Mouse (Mus musculus): ENCODE measurements around the gene Zfp692. TPM values are rescaled to one million over a fixed set of nuclear protein-coding genes. Genes with fewer than 3 reads are reported as not detected.
A peak's percentile ranks its signal among the peaks of the same experiment; 100 is the strongest.

Zfp692 gene
- 24.2 and 28.2 TPM in 2 replicates for polyA plus RNA-seq (2016; fragmentation: Nextera tagmentation; extraction: Ambion mirVana)

GRCm38 (mm10) chr11:58306860-58307308 is at the start of gene Zfp692:
TSS of gene Zfp692 (plus strand) at chr11:58307069.
- H3K27ac ChIP-seq = peak within 1 kb of the TSS; percentile 91

DNA sequence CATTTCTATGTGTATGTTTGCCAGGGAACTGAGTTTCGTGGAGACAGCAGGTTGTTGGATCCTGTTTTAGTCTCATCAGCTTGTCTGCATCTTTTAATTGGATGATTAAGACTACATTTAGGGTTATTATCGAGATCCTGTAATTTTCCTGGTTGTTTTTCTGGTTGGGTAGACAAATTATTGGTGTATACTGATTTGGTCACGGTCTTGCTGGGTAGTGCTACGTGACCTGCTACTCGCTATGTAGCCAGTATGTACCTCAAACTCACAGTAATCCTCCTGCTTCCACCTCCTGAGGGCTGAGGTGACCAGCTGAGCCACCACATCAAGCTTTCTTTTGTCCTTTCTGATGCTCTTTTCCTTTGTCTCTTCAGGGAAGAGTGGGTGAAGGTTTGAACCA is 49.1 kb upstream of the Zfp692 start:
- no peaks in the 10 kb centered on the region for H3K4me1 ChIP-seq (replicated peaks)
- no peak overlapping the region for H3K4me3 ChIP-seq
- H3K27me3 ChIP-seq (ENCODE audit: insufficient read depth, poor library complexity, severe bottlenecking) = no peaks in the 10 kb centered on the region
- H3K9me3 ChIP-seq = no peaks in the 10 kb centered on the region
- H3K36me3 ChIP-seq = no peaks in the 10 kb centered on the region
- no peak for DNase-seq (ENCODE audit: low spot score)
- no peak overlapping the region for H3K27ac ChIP-seq
- 88% methylated on average over 5 of the region's 5 CpGs for WGBS

More at GRCm38 (mm10) chr11:58306860-58307308, at the start of gene Zfp692:
- Histone ChIP-seq H3K4me1 (replicated peaks) (peaks cover 29% of the 10 kb centered on the region), H3K36me3 (peaks cover 28% of the 10 kb centered on the region), H3K4me3 (peak within 1 kb of the TSS; percentile 68), H3K27me3 (ENCODE audit: insufficient read depth, poor library complexity, severe bottlenecking) (no peaks in the 10 kb centered on the region), H3K9me3 (no peaks in the 10 kb centered on the region)
- WGBS = under 1% methylated on average over 34 of the region's 34 CpGs
- DNase-seq (ENCODE audit: low spot score) = peak; percentile 96

GRCm38 (mm10) chr11:58260156-58260555 is 46.7 kb upstream of the Zfp692 start:
- no peaks in the 10 kb centered on the region for H3K36me3 ChIP-seq
- no peak overlapping the region for H3K27ac ChIP-seq
- 90% methylated on average over 4 of the region's 4 CpGs for WGBS
- no peaks in the 10 kb centered on the region for H3K4me1 ChIP-seq (replicated peaks)
- no peak for DNase-seq (ENCODE audit: low spot score)
- H3K9me3 ChIP-seq = no peaks in the 10 kb centered on the region
- no peak overlapping the region for H3K4me3 ChIP-seq
- H3K27me3 ChIP-seq (ENCODE audit: insufficient read depth, poor library complexity, severe bottlenecking) = no peaks in the 10 kb centered on the region

- Histone ChIP-seq H3K27me3 (ENCODE audit: insufficient read depth, poor library complexity, severe bottlenecking) (no peaks in the 10 kb centered on the region), H3K36me3 (no peaks in the 10 kb centered on the region), H3K4me1 (replicated peaks) (no peaks in the 10 kb centered on the region), H3K27ac (no peak overlapping the region), H3K4me3 (no peak overlapping the region), H3K9me3 (no peaks in the 10 kb centered on the region)
- DNase-seq (ENCODE audit: low spot score) = no peak
- WGBS = 88% methylated on average over 4 of the region's 4 CpGs
Measured at GRCm38 (mm10) chr11:58261826-58262225, 45.0 kb upstream of the Zfp692 start.

GRCm38 (mm10) chr11:58262336-58262735 is 44.5 kb upstream of the Zfp692 start:
- Histone ChIP-seq H3K4me1 (replicated peaks) (no peaks in the 10 kb centered on the region), H3K36me3 (no peaks in the 10 kb centered on the region), H3K27ac (no peak overlapping the region), H3K9me3 (no peaks in the 10 kb centered on the region), H3K4me3 (no peak overlapping the region), H3K27me3 (ENCODE audit: insufficient read depth, poor library complexity, severe bottlenecking) (no peaks in the 10 kb centered on the region)
- WGBS = 97% methylated on average over 3 of the region's 3 CpGs
- DNase-seq (ENCODE audit: low spot score) = no peak

GRCm38 (mm10) chr11:58263516-58263915 is 43.4 kb upstream of the Zfp692 start:
- Histone ChIP-seq H3K27ac (no peak overlapping the region), H3K4me1 (replicated peaks) (no peaks in the 10 kb centered on the region), H3K9me3 (no peaks in the 10 kb centered on the region), H3K36me3 (no peaks in the 10 kb centered on the region), H3K27me3 (ENCODE audit: insufficient read depth, poor library complexity, severe bottlenecking) (no peaks in the 10 kb centered on the region), H3K4me3 (no peak overlapping the region)
- no peak for DNase-seq (ENCODE audit: low spot score)
- WGBS = 70% methylated on average over 2 of the region's 2 CpGs

DNA sequence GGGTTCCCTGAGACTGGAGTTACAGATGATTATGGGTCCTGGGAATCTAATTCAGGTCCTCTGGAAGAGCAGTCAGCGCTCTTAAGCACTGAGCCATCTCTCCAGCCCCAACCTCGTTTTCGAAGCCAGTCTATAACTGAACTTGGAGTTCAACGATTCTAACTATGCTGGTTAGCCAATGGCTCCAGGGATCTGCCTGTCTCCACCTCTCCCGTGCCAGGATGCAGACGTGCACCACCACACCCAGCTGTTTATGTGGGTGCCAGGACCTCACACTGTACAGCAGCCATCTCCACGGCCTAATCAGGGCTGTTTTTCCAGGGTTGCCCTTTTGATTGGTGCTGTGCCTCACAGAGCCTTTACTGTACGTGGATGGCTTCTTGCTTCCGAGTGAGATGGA is 42.3 kb upstream of the Zfp692 start:
- 87% methylated on average over 9 of the region's 9 CpGs for WGBS
- no peak for DNase-seq (ENCODE audit: low spot score)
- H3K4me1 ChIP-seq (replicated peaks) = no peaks in the 10 kb centered on the region
- no peaks in the 10 kb centered on the region for H3K36me3 ChIP-seq
- no peak overlapping the region for H3K27ac ChIP-seq
- H3K27me3 ChIP-seq (ENCODE audit: insufficient read depth, poor library complexity, severe bottlenecking) = no peaks in the 10 kb centered on the region
- H3K4me3 ChIP-seq = no peak overlapping the region
- no peaks in the 10 kb centered on the region for H3K9me3 ChIP-seq

- Histone ChIP-seq H3K4me1 (replicated peaks) (no peaks in the 10 kb centered on the region), H3K27ac (no peak overlapping the region)
- WGBS = 94% methylated on average over 3 of the region's 3 CpGs
Measured at GRCm38 (mm10) chr11:58268285-58268684, 38.6 kb upstream of the Zfp692 start.

GRCm38 (mm10) chr11:58274572-58274971 is 32.3 kb upstream of the Zfp692 start, which contains the start of gene 4930438A08Rik:
TSS of gene 4930438A08Rik (plus strand) at chr11:58274799.
- Histone ChIP-seq H3K4me1 (replicated peaks) (peaks cover 5% of the 10 kb centered on the region; the same call in 1 of the 2 replicates), H3K27ac (no peak within 1 kb of the TSS), H3K9me3 (no peaks in the 10 kb centered on the region), H3K36me3 (no peaks in the 10 kb centered on the region), H3K4me3 (no peak within 1 kb of the TSS), H3K27me3 (ENCODE audit: insufficient read depth, poor library complexity, severe bottlenecking) (no peaks in the 10 kb centered on the region)
- 76% methylated on average over 2 of the region's 2 CpGs for WGBS
- DNase-seq (ENCODE audit: low spot score) = no peak

More at GRCm38 (mm10) chr11:58268285-58268684, 38.6 kb upstream of the Zfp692 start:
- Histone ChIP-seq H3K27me3 (ENCODE audit: insufficient read depth, poor library complexity, severe bottlenecking) (no peaks in the 10 kb centered on the region), H3K4me3 (no peak overlapping the region), H3K9me3 (no peaks in the 10 kb centered on the region), H3K36me3 (no peaks in the 10 kb centered on the region)
- DNase-seq (ENCODE audit: low spot score) = no peak

DNA sequence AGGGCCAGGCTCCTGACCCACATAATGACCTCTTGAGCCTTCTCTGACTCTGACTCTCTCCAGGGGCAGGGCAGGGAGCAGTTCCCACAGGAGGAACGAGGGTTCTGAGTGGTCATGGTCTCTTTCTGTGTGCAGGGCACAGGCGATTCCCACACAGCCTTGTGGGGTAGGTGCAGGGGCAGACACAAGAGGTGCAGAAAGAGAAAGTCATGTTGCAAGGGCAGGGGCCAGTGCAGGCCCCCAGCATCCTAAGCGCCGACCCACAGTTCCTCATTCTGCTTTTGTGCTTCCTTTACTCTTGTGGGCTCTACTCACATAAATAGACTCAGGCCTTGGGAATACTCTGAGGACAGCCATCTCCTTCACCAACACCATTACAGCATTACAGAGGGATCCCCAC is 31.1 kb upstream of the Zfp692 start:
- Histone ChIP-seq H3K27me3 (ENCODE audit: insufficient read depth, poor library complexity, severe bottlenecking) (no peaks in the 10 kb centered on the region), H3K36me3 (no peaks in the 10 kb centered on the region), H3K9me3 (no peaks in the 10 kb centered on the region), H3K4me1 (replicated peaks) (peaks cover 5% of the 10 kb centered on the region; the same call in 1 of the 2 replicates), H3K4me3 (no peak overlapping the region), H3K27ac (no peak overlapping the region)
- no peak for DNase-seq (ENCODE audit: low spot score)
- WGBS = 71% methylated on average over 4 of the region's 4 CpGs

GRCm38 (mm10) chr11:58281970-58282496 is 24.8 kb upstream of the Zfp692 start:
- no peaks in the 10 kb centered on the region for H3K36me3 ChIP-seq
- H3K4me3 ChIP-seq = no peak overlapping the region
- no peaks in the 10 kb centered on the region for H3K4me1 ChIP-seq (replicated peaks)
- no peak overlapping the region for H3K27ac ChIP-seq
- no peak for DNase-seq (ENCODE audit: low spot score)
- no peaks in the 10 kb centered on the region for H3K9me3 ChIP-seq
- WGBS = 86% methylated on average over 13 of the region's 13 CpGs
- H3K27me3 ChIP-seq (ENCODE audit: insufficient read depth, poor library complexity, severe bottlenecking) = no peaks in the 10 kb centered on the region

GRCm38 (mm10) chr11:58282518-58282917 is 24.4 kb upstream of the Zfp692 start:
- DNase-seq (ENCODE audit: low spot score) = no peak
- H3K27me3 ChIP-seq (ENCODE audit: insufficient read depth, poor library complexity, severe bottlenecking) = no peaks in the 10 kb centered on the region
- H3K4me3 ChIP-seq = no peak overlapping the region
- H3K9me3 ChIP-seq = no peaks in the 10 kb centered on the region
- H3K27ac ChIP-seq = no peak overlapping the region
- no peaks in the 10 kb centered on the region for H3K36me3 ChIP-seq
- WGBS = 86% methylated on average over 5 of the region's 5 CpGs
- no peaks in the 10 kb centered on the region for H3K4me1 ChIP-seq (replicated peaks)

DNA sequence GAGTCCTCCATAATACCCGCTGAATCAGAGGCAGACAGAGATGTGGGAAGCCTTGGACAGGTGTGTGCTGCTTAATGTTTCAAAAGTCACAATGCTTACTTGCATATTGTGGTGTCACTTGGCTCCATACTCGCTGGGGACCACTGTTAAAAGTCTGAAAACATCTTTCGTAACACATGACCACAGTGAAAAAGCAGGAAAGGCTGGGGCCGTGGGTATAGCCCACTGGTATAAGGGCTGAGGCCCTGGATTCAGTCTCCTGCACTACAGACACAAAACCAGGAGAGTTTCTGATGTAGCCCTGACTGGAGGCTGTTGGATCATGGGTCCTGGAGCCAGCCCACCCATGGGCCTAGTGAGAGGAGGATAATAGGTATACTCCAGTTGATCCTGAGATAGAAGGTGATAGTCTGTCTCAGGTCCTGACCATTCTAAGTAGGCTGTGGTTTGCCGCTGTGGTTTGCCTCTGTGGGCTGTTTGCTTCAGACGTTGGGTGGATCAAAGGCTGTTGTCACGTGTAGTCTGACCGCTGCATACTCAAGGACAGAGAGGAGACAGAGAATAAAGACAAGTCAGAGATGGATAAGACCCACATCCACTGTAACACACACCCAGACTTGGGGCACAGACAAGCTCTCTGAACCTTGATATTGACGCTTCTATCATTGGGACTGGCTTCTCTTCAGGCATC is 16.7 kb upstream of the Zfp692 start:
- no peak for DNase-seq (ENCODE audit: low spot score)
- 0 out of 2 replicates have a peak, but pooled peaks cover 1% of the 10 kb centered on the region for H3K9me3 ChIP-seq
- 80% methylated on average over 9 of the region's 9 CpGs for WGBS

More for the DNA sequence above, 16.7 kb upstream of the Zfp692 start:
- Histone ChIP-seq H3K4me1 (replicated peaks) (no peaks in the 10 kb centered on the region), H3K27me3 (ENCODE audit: insufficient read depth, poor library complexity, severe bottlenecking) (no peaks in the 10 kb centered on the region), H3K27ac (no peak overlapping the region), H3K4me3 (no peak overlapping the region), H3K36me3 (no peaks in the 10 kb centered on the region)

All from hindbrain, embryonic 10.5 days (tissue).